Mouse (Mus musculus): ENCODE data around the gene Wasf3. TPM values are rescaled to one million over a fixed set of nuclear protein-coding genes. Genes with fewer than 3 reads are reported as not detected.
A peak's percentile ranks its signal among the peaks of the same experiment; 100 is the strongest.

The Wasf3 gene
- polyA plus RNA-seq, 1 experiment from 2014 or later, result 2.7 TPM

DNA sequence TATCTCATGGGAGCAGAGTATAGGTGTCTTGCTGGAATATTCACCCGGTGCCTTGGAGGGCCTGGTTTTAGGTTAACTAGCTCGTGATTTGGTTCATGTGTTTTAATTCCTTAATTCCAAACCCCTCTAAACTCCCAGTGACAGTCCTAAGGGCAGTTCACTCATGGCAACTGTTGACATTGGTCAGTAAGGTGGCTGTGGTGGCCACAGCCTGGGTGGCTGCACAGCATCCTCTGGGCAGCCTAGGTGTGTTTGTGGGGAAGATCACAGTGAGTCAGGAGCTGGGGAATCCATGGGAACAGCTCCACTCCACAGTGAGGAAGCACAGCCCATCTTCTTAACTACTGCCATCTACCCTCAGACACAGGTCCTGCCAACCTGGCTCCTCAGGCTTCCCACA, 61.8 kb downstream of the Wasf3 start:
- H3K4me1 ChIP-seq (ENCODE audit: control insufficient read depth, insufficient read depth, low read length), result no peaks in the 10 kb centered on the region
- no peaks in the 10 kb centered on the region for H3K36me3 ChIP-seq (ENCODE audit: control insufficient read depth, insufficient read depth, low read length)
- no peak overlapping the region for H3K9ac ChIP-seq (ENCODE audit: low read depth, low read length)
- H3K27ac ChIP-seq (ENCODE audit: low read depth, low read length), result no peak overlapping the region
- no peaks in the 10 kb centered on the region for H3K27me3 ChIP-seq (ENCODE audit: control insufficient read depth, insufficient read depth, low read length)
- H3K4me3 ChIP-seq (ENCODE audit: low read length), result no peak overlapping the region
- no peak overlapping the region for H3K4me2 ChIP-seq (replicated peaks; ENCODE audit: low read depth, low read length)
- no peaks in the 10 kb centered on the region for H3K9me3 ChIP-seq (ENCODE audit: control insufficient read depth, low read length)
- WGBS, result 81% methylated on average over 2 of the region's 2 CpGs
- ATAC-seq (ENCODE audit: low FRiP score, low TSS enrichment), result no peak

DNA sequence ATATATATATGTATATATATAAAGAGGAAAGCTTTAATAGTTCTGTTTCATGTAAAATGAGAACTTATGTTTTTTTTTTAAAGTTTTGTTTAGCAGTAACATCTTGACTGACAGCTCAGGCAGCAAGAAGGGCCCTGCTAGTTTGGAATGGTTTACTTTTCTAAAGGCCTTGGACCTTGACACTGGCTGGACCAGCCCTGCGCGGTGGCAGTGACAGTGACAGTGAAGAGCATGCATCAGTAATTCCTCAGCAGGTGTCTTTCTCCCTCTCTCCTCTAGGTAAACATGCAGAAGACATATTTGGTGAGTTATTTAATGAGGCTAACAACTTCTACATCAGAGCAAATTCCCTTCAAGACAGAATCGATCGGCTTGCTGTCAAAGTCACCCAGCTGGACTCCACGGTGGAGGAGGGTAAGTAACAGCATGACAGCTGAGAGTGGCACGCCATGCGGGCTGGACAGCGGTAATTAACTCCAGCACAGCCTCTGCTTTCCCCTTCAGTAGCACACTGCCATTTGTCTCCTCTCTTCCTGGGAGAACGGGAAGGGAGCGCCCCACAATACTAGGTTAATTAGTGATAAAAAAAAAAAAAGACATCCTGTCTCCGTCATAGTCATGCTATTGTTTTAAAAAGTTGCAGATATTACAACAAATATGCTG, 66.9 kb downstream of the Wasf3 start:
- WGBS, result 39% methylated on average over 11 of the region's 11 CpGs
- no peak overlapping the region for H3K4me2 ChIP-seq (replicated peaks; ENCODE audit: low read depth, low read length)
- no peaks in the 10 kb centered on the region for H3K9me3 ChIP-seq (ENCODE audit: control insufficient read depth, low read length)
- H3K9ac ChIP-seq (ENCODE audit: low read depth, low read length), result no peak overlapping the region
- H3K36me3 ChIP-seq (ENCODE audit: control insufficient read depth, insufficient read depth, low read length), result no peaks in the 10 kb centered on the region
- H3K4me3 ChIP-seq (ENCODE audit: low read length), result no peak overlapping the region
- H3K27me3 ChIP-seq (ENCODE audit: control insufficient read depth, insufficient read depth, low read length), result no peaks in the 10 kb centered on the region
- no peaks in the 10 kb centered on the region for H3K4me1 ChIP-seq (ENCODE audit: control insufficient read depth, insufficient read depth, low read length)
- no peak overlapping the region for H3K27ac ChIP-seq (ENCODE audit: low read depth, low read length)
- ATAC-seq (ENCODE audit: low FRiP score, low TSS enrichment), result peak; percentile 66

DNA sequence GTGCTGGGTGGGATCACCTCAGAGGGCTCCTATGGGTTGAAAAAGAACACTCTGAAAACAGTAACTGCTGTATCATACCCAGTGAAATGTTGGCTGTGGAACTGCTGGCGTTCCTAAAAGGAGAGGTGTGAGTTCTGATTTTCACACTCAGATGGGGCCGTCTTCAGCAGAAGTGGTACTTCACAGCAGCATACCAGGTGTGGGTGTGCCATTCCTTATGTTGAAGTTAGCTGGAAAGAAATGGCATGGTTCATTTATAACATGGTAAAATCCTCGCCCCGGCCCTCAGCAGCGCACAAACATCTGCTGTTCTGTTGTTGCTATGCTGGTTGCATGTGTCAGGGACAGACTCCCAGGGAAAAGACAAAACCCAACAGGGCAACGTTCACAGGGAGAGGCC, 68.8 kb downstream of the Wasf3 start:
- Histone ChIP-seq H3K9ac (ENCODE audit: low read depth, low read length) (no peak overlapping the region), H3K27me3 (ENCODE audit: control insufficient read depth, insufficient read depth, low read length) (no peaks in the 10 kb centered on the region), H3K4me3 (ENCODE audit: low read length) (no peak overlapping the region), H3K36me3 (ENCODE audit: control insufficient read depth, insufficient read depth, low read length) (no peaks in the 10 kb centered on the region), H3K4me2 (replicated peaks; ENCODE audit: low read depth, low read length) (no peak overlapping the region), H3K9me3 (ENCODE audit: control insufficient read depth, low read length) (no peaks in the 10 kb centered on the region), H3K4me1 (ENCODE audit: control insufficient read depth, insufficient read depth, low read length) (no peaks in the 10 kb centered on the region), H3K27ac (ENCODE audit: low read depth, low read length) (no peak overlapping the region)
- no peak for ATAC-seq (ENCODE audit: low FRiP score, low TSS enrichment)
- WGBS, result 84% methylated on average over 6 of the region's 6 CpGs

- Histone ChIP-seq H3K9me3 (ENCODE audit: control insufficient read depth, low read length) (no peaks in the 10 kb centered on the region), H3K27ac (ENCODE audit: low read depth, low read length) (no peak overlapping the region), H3K4me2 (replicated peaks; ENCODE audit: low read depth, low read length) (no peak overlapping the region), H3K4me1 (ENCODE audit: control insufficient read depth, insufficient read depth, low read length) (no peaks in the 10 kb centered on the region), H3K9ac (ENCODE audit: low read depth, low read length) (no peak overlapping the region), H3K36me3 (ENCODE audit: control insufficient read depth, insufficient read depth, low read length) (no peaks in the 10 kb centered on the region; the same call in 1 of the 2 replicates), H3K4me3 (ENCODE audit: low read length) (no peak overlapping the region), H3K27me3 (ENCODE audit: control insufficient read depth, insufficient read depth, low read length) (no peaks in the 10 kb centered on the region)
- WGBS, result 68% methylated on average over 8 of the region's 8 CpGs
- ATAC-seq (ENCODE audit: low FRiP score, low TSS enrichment), result 0 out of 2 replicates have a peak, but pooled peaks have one; percentile 62
Observed at GRCm38 (mm10) chr5:146461612-146462011, 76.8 kb downstream of the Wasf3 start.

- Histone ChIP-seq H3K4me2 (replicated peaks; ENCODE audit: low read depth, low read length) (no peak overlapping the region), H3K36me3 (ENCODE audit: control insufficient read depth, insufficient read depth, low read length) (no peaks in the 10 kb centered on the region), H3K9me3 (ENCODE audit: control insufficient read depth, low read length) (no peaks in the 10 kb centered on the region), H3K27me3 (ENCODE audit: control insufficient read depth, insufficient read depth, low read length) (no peaks in the 10 kb centered on the region), H3K9ac (ENCODE audit: low read depth, low read length) (no peak overlapping the region), H3K27ac (ENCODE audit: low read depth, low read length) (no peak overlapping the region), H3K4me1 (ENCODE audit: control insufficient read depth, insufficient read depth, low read length) (no peaks in the 10 kb centered on the region), H3K4me3 (ENCODE audit: low read length) (no peak overlapping the region)
- ATAC-seq (ENCODE audit: low FRiP score, low TSS enrichment), result no peak
- WGBS, result 86% methylated on average over 19 of the region's 19 CpGs
Observed at GRCm38 (mm10) chr5:146466663-146467062, 81.9 kb downstream of the Wasf3 start.

DNA sequence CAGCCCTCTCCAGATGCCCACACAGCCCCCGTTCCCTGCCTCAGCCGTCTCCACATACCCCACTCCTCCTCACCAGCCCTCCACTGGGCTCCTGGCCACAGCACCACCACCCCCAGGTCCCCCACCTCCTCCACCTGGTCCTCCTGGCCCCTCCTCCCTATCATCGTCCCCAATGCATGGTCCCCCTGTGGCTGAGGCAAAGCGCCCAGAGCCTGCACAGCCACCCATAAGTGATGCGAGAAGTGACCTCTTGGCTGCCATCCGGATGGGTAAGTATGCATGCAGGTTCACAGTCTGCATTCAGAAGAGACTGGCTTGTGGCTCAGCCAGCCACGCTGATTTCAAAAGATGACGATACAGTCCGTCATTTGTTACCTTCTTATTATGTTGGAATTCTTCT, 83.5 kb downstream of the Wasf3 start:
- Histone ChIP-seq H3K9me3 (ENCODE audit: control insufficient read depth, low read length) (no peaks in the 10 kb centered on the region), H3K36me3 (ENCODE audit: control insufficient read depth, insufficient read depth, low read length) (no peaks in the 10 kb centered on the region), H3K27me3 (ENCODE audit: control insufficient read depth, insufficient read depth, low read length) (no peaks in the 10 kb centered on the region), H3K4me1 (ENCODE audit: control insufficient read depth, insufficient read depth, low read length) (no peaks in the 10 kb centered on the region), H3K4me3 (ENCODE audit: low read length) (no peak overlapping the region), H3K4me2 (replicated peaks; ENCODE audit: low read depth, low read length) (no peak overlapping the region), H3K27ac (ENCODE audit: low read depth, low read length) (no peak overlapping the region), H3K9ac (ENCODE audit: low read depth, low read length) (no peak overlapping the region)
- WGBS, result 95% methylated on average over 9 of the region's 9 CpGs
- ATAC-seq (ENCODE audit: low FRiP score, low TSS enrichment), result no peak

DNA sequence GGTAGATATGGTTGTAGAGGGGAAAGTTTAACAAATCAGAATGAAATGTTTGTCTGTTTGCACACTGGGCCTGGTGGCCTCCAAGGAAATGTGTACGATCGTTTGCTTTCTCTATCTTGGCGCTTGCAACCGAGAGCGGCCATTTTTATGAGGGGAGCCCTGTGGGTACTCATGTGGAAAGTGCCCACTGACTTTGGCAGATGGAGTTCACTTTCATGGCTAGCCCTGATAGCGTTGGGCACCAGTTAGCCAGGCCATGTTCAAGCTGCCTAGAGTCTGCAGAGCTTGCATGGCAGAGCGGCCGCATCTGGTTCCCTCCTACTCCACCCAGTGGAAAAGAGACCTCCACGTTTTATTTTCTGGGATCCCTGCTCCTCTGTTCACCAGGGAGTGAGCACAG, 86.0 kb downstream of the Wasf3 start:
- Histone ChIP-seq H3K4me3 (ENCODE audit: low read length) (no peak overlapping the region), H3K4me1 (ENCODE audit: control insufficient read depth, insufficient read depth, low read length) (no peaks in the 10 kb centered on the region), H3K4me2 (replicated peaks; ENCODE audit: low read depth, low read length) (no peak overlapping the region), H3K36me3 (ENCODE audit: control insufficient read depth, insufficient read depth, low read length) (no peaks in the 10 kb centered on the region), H3K27ac (ENCODE audit: low read depth, low read length) (no peak overlapping the region), H3K9me3 (ENCODE audit: control insufficient read depth, low read length) (no peaks in the 10 kb centered on the region), H3K9ac (ENCODE audit: low read depth, low read length) (no peak overlapping the region), H3K27me3 (ENCODE audit: control insufficient read depth, insufficient read depth, low read length) (no peaks in the 10 kb centered on the region)
- ATAC-seq (ENCODE audit: low FRiP score, low TSS enrichment), result no peak
- 81% methylated on average over 9 of the region's 9 CpGs for WGBS

DNA sequence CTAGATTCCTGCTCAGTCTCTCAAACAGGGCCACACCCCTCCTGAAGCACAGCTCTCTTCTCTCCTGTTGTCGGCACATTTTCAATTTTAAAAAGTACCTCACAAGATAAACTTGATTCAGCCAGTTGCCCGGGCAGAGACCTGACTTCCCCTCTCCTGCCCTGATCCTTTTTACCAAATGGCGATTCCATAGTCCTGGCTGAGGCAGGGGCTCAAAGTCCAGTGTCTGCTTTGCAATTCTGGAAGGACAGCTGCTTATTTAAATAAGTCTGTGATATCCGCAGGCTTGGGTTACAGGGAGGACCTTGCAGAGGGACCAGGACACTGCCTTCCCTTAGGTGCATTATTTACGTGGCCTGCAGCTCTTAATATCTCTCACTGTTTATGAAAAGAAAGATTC, 86.5 kb downstream of the Wasf3 start:
- no peak overlapping the region for H3K27ac ChIP-seq (ENCODE audit: low read depth, low read length)
- no peaks in the 10 kb centered on the region for H3K4me1 ChIP-seq (ENCODE audit: control insufficient read depth, insufficient read depth, low read length)
- no peaks in the 10 kb centered on the region for H3K36me3 ChIP-seq (ENCODE audit: control insufficient read depth, insufficient read depth, low read length)
- no peak overlapping the region for H3K4me2 ChIP-seq (replicated peaks; ENCODE audit: low read depth, low read length)
- 85% methylated on average over 5 of the region's 5 CpGs for WGBS
- H3K9ac ChIP-seq (ENCODE audit: low read depth, low read length), result no peak overlapping the region
- no peaks in the 10 kb centered on the region for H3K27me3 ChIP-seq (ENCODE audit: control insufficient read depth, insufficient read depth, low read length)
- no peaks in the 10 kb centered on the region for H3K9me3 ChIP-seq (ENCODE audit: control insufficient read depth, low read length)
- H3K4me3 ChIP-seq (ENCODE audit: low read length), result no peak overlapping the region
- no peak for ATAC-seq (ENCODE audit: low FRiP score, low TSS enrichment)

DNA sequence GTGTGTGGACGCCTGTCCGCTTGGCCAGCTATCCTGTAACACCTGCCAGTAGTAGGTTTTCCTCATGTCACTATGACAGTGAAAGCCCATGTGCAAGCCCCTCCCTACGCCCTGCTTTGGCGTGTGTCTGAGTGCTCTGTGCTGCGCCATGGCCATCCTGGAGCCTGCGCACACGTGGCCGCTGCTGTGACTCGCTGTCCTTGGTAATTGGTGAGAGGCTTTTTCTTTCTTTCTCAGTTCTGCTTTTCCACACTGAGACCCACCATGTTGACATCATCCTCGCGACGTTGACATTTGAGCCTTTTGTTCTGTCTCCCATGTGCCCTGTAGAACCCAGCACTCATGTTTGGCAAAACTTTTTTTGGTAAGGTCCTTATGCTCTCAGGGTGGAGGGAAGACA, 87.0 kb downstream of the Wasf3 start:
- no peak for ATAC-seq (ENCODE audit: low FRiP score, low TSS enrichment)
- H3K27me3 ChIP-seq (ENCODE audit: control insufficient read depth, insufficient read depth, low read length), result no peaks in the 10 kb centered on the region
- H3K4me2 ChIP-seq (replicated peaks; ENCODE audit: low read depth, low read length), result no peak overlapping the region
- 90% methylated on average over 12 of the region's 12 CpGs for WGBS
- no peaks in the 10 kb centered on the region for H3K36me3 ChIP-seq (ENCODE audit: control insufficient read depth, insufficient read depth, low read length)
- H3K4me3 ChIP-seq (ENCODE audit: low read length), result no peak overlapping the region
- H3K4me1 ChIP-seq (ENCODE audit: control insufficient read depth, insufficient read depth, low read length), result no peaks in the 10 kb centered on the region
- H3K27ac ChIP-seq (ENCODE audit: low read depth, low read length), result no peak overlapping the region
- H3K9ac ChIP-seq (ENCODE audit: low read depth, low read length), result no peak overlapping the region
- H3K9me3 ChIP-seq (ENCODE audit: control insufficient read depth, low read length), result no peaks in the 10 kb centered on the region
